Mouse (Mus musculus) testis, postnatal 10 days (tissue): Measurements from ENCODE around the gene Pdia3.
A peak's percentile ranks its signal among the peaks of the same experiment; 100 is the strongest.
"Not testable (repeated sequence)": the region's sequence is repeated elsewhere in the genome, so short reads cannot be mapped to it uniquely, and the experiment has no call there.

ENCODE experiments used
- DNase-seq: peaks from one replicate; pipeline ENCODE4 v3.0.0; 2021; ENCODE audit warnings: low spot score

The Pdia3 gene

DNA sequence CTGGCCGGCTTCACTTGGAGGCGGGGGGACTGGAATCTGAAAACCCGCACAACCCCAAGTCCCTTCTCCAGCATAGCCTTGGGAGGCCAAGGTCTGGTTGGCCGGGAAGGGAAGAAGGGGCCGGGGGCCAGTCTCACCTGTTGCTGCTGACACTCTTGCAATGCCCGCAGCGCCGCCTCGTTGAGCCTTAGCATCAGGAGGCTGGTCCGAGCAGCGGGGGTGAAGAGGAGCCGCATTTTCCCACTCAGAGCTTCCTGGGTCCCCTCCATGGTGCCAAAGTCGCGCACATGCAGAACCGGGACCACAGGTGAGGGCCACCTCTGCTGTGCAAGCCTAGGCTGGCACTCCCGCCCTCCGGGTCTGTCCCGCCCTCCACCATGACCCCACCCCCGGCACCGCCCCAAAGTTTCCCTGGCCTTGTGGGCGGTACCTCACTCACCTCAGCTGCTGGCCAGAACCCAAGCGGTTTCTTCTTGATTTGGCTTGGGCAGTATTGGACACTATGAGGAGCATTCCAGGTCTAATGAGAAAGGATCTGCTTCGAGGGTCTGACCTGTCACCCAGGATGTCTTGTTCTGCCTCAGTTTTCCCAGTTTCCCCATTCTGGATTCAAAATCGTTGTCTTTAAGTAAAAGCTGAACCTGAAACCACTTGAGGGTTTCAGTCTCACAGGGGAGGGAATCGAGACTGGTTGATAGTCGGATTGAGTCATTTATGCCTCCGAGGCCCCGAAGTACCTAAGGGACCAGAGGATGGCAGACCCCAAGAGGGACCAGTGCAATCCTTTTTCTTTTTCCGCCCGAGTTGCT lies 28.9 kb downstream of the Pdia3 start:
- peak; percentile 79 for DNase-seq

DNA sequence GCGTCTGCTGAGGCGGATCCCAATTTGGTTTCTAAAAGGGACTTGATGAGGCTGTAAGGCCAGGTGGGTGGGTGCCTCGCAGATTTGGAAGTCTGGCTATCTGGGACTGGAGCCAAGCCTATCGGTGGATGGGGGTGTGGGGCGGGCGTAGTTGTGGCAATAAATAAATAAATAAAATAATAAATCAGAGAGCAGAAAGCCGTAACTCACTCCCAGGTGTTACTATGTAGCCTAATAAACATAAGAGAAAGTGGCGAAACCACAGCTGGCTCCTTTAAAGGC lies 29.4 kb downstream of the Pdia3 start:
- peak; percentile 52 for DNase-seq

DNA sequence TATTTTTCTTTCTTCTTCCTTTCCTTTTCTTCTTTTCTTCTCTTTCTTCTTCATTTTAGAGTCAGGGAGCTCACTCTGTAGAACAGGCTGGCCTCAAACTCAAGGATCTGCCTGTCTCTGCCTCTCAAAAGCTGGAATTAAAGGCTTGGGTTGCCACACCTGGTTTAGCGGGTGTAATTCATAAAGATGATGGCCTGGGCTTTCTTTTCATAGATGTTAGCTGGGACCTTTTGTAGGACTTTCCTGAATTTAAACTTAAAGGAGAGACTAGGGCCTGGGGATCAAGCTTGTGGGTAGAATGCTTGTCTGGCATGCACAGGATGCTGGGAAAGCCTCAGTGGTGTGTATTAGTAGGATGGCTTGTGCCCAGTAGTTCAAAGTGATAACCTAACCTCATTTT lies 30.6 kb downstream of the Pdia3 start, which contains the start of gene Ell3:
Ell3 (minus strand) TSS at position 101 of the 400 bp plus-strand sequence.
- no peak for DNase-seq

DNA sequence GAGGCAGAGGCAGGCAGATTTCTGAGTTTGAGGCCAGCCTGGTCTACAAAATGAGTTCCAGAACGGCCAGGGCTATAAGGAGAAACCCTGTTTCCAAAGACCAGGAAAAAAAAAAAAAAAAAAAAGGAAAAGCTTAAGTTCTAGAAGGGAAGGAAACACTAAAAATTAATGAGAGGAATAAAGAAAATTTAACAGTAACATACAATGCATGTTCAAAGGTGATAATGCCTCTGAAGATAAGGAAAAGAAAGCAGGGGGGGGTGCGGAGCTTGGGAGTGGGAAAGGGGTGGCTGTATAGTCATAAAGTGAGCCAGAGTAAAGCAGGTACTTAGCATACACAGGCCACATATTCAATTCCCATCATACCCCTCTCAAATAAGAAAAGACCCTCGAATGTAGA lies 31.5 kb downstream of the Pdia3 start:
- no peak for DNase-seq

DNA sequence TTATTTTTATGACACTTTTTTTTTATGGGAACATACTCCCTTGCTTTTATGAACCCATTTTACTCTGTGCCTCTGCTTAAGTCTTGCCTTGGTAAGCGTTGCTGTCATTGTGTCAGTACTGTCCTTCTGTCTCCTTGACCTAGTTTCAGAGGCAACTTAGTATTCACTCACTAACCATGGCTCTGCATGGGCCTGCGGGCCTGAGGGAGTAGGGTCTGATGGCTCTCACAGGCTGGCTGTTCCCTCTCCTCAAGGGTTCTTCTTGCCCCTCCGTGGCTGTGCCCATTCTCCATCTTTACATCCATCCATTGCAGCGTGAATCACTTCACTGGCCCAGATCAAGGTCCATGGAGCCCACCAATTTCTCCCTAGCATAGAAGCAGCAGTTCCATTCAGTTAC lies 32.9 kb downstream of the Pdia3 start:
- DNase-seq = no peak

DNA sequence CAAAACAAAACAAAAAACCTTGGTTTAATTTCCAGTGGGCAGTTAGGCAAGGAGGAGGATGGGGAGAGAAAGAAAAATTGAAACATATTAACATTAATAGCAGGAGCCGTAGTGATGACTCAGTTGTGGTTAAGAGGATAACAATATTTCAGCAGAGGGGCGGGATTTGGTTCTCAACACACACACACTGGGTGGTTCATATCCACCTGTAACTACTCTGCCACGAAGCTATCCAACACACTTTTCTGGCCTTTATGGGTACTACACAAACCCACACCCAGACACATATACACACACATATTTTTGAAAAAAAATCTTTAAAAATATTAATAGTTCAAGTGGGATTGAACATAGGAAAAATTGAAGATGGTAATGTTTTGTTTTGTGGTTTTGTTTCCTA lies 33.4 kb downstream of the Pdia3 start:
- DNase-seq = no peak

DNA sequence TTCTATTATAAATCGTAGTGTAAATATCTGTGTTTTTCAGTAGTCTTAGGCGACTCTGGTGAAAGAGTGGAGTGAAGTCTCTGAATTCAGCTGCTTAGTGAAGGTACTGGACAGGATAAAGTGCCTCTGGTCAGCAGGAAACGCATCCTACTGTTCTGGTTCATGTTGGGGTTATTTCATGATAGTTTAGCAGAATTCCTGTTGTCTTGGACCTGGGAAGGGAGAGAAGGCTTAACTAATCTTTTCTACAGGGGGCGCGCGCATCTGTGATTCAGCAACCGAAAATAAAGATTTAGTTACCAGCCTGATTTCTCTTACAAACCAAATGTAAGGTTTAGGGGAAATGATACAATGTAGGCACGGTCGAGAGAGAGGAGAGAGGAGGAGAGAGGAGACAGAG lies 34.6 kb downstream of the Pdia3 start:
- DNase-seq = peak; percentile 65

DNA sequence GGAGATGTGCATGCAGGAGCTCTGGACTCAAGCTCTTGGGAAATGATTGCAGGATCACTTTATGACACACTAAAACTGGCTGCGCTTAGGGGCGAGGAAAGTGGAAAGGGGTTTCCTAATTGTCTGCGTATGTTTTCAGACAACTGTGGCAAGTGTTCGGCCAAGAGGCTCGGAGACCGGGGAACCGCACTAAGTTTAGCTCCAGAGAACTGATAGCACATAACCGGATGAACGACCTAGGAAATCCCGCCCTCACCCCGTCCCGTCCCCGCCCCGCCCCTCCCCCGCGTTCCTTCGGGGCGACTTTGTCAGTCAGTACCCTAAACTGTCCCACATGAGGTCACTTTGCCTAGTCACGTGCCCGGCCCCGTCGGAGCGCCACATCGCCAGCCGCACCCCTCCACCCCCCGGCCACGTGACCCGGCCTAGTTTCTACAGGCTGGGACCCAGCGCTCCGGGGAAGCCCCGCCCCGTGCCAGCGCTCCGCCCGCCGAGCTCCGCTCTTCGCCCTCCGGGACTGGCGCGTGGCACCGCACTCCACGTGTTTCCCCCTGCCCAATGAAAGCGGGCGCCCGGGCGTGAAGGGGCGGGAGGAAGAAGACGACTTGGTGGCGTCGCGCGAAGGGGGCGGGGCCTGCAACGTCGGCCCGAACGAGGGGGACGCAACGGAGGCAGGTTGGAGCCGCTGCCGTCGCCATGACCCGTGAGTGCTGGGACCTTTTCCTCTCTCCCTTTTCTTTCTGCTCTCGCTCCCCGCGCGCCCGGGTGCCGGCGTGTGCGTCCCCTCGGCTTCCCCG lies 35.4 kb downstream of the Pdia3 start, which contains the start of gene Serf2:
Serf2 (plus strand) TSS at position 457 of the 797 bp plus-strand sequence.
- DNase-seq = peak; percentile 100

DNA sequence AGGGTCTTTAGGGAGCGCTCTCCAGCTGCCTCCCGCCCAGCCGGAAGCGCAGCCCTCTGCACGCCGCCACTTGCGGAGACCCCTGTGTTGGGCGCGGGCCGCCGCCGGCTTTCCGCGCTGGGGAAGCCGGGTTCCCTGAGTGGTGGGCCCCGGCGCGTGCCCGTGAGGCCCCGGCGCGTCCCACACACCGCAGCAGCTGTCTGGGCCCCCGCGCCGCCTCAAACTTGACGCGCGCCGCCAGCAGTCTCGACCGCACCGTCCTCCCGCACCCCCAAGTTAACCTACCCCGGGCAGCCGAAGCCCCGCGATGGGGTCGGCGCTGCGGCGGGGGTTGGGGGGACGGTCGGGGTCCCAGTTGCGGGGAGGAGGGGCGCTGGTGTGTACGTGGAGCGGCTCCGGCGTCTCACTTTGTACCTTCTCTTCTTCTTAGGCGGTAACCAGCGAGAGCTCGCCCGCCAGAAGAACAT lies 36.0 kb downstream of the Pdia3 start:
- no peak for DNase-seq

DNA sequence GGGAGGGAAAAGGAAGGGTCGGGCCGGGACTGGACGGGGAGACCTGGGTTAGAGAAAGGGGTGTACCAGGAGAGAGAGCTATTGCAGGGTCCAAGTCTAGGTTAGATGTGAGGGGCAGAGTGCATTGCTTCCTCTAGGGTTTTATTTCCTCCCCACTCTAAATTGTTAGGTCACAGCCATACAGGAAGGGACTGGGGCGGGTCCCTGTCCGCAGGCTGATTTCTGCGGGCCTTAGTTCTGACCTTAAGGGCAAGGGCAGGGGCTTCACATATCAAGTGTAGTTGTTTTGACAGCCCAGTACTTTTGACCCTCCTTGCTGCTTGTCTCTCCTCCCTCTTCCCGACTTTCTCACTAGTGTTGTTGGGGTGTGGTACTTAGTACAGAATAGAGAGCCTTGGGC lies 36.5 kb downstream of the Pdia3 start:
- no peak for DNase-seq

DNA sequence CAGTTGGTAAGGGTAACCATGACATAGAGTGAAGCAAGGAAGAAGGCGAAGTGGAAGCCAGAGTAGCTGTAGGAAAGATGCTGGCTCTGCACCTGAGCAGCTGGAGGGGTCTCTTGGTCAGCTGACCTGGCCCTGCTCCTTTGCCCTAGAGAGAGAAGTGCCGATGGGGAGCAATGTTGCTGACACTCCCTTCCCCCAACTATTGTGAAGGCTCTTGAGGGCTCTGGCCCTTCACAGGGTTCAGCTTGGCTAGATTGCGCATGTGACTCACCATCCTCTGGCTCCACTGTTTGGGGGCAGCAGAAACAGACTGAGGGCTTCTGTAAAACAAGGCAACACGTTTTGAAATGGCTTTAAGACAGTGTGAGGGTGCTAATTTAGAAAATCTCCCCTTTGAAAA lies 38.8 kb downstream of the Pdia3 start:
- no peak for DNase-seq

DNA sequence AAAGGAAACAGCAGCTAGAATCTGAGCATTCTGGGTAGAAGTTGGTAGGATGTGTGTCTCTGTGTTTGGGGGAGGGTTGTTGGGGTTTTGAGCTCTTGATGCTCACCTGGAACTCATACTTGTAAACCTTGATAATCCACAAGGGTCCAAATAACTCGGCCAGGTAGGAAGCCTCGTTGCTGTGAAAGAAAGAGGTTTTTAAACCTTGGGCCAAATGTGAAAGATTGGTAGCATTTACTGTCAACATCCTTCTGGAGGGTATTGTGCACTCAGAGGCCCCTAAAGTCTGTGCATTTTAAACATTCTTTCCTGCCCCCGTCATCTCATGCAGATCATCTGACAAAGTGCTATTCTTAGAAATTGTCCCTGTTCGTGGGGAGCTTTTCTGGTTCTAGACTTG lies 39.4 kb downstream of the Pdia3 start, which contains the start of gene Hypk:
Hypk (plus strand) TSS at position 301 of the 400 bp plus-strand sequence.
- DNase-seq = no peak

DNA sequence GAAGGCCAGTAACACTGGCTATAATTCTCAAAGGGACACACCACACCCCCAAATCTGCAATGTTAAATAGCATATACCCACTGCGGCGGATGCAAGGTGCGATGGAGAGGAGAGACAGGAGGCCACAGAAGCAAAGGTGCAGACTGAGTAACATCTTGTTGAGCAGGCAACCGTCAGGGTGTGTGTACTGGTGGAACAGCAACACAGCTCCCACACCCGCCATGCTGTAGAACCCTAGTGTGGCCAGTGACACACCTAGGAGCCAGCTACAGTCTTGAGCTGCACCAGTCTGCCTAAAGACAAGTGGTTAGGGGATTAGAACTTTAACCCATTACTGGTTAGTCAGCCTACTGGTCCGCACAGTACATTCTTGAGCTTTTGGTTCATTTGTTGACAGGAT lies 40.3 kb downstream of the Pdia3 start:
- DNase-seq = no peak

DNA sequence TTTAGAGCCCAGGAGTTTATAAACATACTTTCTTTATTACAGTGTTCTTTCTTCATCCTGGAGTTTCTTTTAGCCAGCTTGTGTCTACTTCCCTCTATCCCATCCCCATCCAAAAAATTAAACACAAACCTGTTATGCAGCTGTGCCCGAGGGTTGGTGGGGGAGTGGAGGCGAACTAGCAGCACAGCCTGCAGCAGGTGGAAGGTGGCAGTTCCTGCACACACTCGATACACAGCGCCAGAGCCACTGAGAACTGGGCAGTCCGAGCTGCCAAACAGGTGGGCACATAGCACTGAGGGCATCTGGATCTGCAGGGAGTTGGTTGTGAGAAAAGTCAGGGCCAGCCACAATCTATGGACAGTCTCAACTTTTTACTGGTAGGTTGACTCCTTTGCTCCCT lies 42.0 kb downstream of the Pdia3 start:
- no peak for DNase-seq

DNA sequence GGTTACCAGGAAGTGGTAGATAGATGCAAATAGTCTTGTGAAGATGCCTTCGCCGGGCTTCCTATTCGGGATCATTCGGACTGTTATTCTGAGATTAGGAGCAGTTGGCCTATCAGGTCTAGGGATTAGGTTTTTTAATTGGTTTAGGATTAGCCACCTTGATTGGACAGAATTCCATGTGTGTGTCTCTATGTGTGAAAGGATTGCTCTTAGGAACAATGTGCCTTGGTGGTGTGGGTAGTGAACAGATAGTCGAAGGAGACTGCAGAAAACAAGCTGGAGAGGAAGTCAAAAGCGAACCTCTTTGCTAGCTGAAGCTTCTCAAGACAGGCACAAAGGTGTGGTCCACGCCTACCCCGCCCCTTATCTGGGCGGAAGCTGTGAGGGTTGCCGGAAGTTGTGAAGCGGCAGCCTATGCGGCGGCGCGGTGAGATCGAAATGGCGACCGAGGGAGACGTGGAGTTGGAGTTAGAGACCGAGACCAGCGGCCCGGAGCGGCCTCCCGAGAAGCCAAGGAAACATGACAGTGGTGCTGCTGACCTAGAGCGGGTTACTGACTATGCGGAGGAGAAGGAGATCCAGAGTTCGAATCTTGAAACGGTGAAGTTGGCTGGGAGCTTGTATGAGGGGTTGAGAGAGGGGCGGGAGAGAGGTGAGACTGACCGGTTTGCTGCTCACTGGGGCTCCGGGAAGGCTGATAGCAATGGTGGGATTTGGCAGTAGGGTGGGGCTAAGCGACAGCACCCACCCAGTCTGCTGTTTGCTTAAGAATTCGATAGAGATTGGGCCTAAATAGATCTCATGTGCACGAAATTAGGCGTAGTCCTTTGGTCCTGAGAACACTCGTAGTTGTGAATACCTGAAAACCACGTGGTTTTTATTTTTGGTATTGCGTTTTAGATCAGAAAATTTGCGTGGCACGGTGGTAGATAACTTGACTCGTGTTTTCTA lies 43.4 kb downstream of the Pdia3 start, which contains the start of gene Serinc4:
Serinc4 (minus strand) TSS at position 90 of the 951 bp plus-strand sequence.
- DNase-seq = peak; percentile 86

DNA sequence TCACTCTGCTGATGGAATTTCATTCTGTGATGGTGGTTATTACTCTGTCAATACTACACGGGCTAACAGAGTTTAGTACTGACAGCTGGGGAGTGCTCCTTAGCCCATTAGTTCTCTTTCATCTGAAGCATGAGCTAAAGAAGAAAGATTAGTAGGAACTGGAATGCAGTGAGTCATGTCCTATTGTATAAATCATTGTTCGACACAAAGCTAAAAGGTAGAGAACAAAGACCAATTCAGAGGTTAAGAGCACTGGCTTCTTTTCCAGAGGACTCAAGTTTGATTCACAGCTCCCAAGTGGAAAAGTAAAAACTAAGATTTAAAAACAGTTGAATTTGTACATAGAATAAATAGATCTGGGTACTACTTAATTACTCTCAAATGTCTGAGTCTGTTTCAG lies 46.5 kb downstream of the Pdia3 start:
- DNase-seq = no peak

DNA sequence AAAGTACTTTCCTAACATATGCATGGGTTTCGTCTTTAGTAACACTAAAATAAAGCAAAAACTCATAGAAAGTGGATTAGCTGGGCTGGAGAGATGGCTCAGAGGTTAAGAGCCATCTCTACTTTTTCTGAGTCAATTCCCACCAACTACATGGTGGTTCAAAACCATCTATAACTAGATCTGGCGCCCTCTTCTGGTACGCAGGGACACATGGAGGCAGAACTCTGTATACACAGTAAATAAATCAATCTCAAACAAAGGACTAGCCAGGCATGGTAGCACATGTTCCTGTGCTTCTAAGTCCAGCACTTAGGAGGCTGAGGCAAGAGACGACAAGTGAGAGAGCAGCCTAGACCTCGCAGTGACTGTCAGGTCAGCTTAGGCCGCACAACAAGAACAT lies 55.4 kb downstream of the Pdia3 start:
- DNase-seq = not testable (repeated sequence)

DNA sequence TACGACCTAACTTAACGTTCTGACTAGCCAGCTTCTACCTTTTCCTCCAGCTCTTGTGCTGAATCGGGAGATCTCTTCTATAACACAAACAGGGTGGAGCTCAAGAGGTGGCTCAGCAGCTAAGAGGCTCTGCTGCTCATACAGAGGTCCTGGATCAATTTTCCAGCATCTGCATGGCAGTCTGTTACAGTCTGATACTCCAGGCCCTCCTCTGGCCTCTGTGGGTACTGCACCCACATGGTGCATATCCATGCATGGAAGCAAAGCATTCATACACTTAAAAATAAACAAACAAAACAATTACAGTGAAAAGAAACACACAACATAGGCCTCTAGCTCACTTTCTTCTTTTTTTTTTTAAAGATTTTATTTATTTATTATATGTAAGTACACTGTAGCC lies 59.2 kb downstream of the Pdia3 start:
- DNase-seq = not testable (repeated sequence)

DNA sequence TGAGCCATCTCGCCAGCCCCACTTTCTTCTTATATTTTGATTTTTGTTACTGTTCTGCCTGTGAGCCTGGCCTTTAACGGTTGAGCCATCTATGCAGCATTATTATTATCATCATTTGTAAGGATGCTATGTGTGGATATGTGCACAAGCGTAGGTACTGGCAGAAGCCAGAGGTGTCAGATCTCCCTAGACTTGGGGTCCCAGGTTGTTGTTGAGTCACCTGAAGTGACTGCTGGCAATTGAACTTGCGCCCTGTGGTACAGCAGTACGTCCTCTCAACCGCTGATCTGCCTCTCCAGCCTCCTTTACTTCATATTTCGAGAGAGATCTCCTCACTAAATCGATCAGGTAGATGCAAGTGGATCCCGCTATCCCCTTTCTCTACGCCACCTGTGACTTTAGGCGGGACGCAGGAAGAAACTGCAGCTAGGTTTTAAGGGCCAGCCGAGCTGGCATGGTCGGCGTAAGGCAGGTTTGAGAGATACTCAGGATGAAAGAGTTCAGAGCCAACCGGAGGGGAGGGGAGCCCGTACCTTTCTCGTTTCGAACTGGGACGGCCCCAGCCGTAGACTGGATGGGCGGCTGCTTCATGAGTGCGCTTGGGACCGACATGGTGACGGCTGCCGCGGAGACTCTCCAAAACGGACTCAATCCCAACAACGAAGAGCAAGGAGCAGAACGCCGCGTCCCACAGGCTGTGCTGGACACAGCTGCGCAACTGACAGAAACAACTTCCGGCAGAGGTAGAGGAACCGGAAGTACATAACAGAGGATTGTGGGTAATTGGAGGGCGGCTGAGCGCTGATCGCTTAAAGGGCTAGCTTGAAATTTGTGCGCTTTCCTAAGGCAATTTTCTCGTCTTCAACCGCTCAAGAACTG lies 60.0 kb downstream of the Pdia3 start, which contains the start of gene Mfap1b:
Mfap1b (minus strand) TSS at position 767 of the 879 bp plus-strand sequence.
- peak; percentile 79 for DNase-seq

DNA sequence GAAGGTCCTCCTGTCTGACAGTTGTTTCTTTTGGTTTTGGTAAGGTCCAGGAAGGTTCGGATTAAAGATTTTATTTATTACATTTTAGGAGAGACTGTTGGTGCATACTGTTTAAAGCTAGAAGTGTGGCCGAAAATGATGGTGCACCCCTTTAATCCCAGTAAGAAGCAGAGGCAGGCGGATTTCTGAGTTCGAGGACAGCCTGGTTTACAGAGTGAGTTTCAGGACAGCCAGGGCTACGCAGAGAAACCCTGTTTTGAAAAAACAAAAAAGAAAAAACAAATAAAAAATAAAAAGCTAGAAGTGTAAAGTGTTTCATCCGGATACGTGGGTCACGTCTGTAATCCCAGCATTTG lies 60.6 kb downstream of the Pdia3 start:
- no peak for DNase-seq

DNA sequence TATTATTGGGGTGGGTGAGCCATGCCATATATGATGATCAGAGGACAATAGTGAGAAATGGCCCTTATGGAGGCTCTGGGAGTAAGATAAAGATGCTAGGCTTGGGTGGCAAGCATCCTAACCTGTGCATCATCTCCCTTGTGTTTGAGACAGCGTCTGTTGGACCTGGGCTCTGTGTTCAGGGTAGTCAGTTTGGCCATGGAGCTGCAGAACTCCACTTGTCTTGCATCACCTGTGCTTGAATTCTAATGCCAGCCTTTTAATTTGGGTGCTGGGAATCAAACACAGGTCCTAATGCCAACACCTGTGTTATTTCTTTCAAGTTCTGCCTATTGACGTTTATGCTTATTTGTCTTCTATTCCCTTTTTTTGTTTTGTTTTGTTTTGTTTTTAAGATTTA lies 61.7 kb downstream of the Pdia3 start:
- DNase-seq = not testable (repeated sequence)
